Mouse (Mus musculus): ENCODE results near the gene Bbc3.

GRCm38 (mm10) chr7:16261097-16261496, 47.1 kb upstream of the Bbc3 start:
- TF ChIP-seq CTCF (IDR thresholded peaks at IDR 0.05) (no peak), POLR2A (IDR thresholded peaks at IDR 0.05; ENCODE audit: insufficient read depth, low read depth, low read length) (no peak)
